Mouse (Mus musculus) CH12.LX (cell line): ENCODE results near the gene Ireb2. TPM values are rescaled to one million over a fixed set of nuclear protein-coding genes. Genes with fewer than 3 reads are reported as not detected.

Source experiments
- DNase-seq: peaks from one replicate; pipeline ENCODE4 v3.0.0-alpha.2; 2013; ENCODE audit errors: extremely low read depth
- H3K27ac ChIP-seq: 2 replicates; pipeline ENCODE4 v1.5.1; 2012; ENCODE audit warnings: low read depth, mild to moderate bottlenecking, control low read depth, moderate library complexity; ENCODE audit not compliant: insufficient read depth
- H3K27me3 ChIP-seq: replicated peaks from 2 replicates; pipeline ENCODE3; 2012; ENCODE audit warnings: inconsistent platforms
- H3K36me3 ChIP-seq, 2 experiments: replicated peaks in 1 of 2; 2 replicates each; pipeline versions ENCODE3 to v1.6.1; 2012; ENCODE audit warnings: inconsistent platforms in 1 of 2, low read length in 1 of 2, mild to moderate bottlenecking in 1 of 2, mixed read lengths in 1 of 2, moderate library complexity in 1 of 2; ENCODE audit not compliant: control insufficient read depth in 1 of 2, insufficient read depth in 1 of 2
- H3K4me1 ChIP-seq, 2 experiments: 2 replicates each; pipeline ENCODE4 v1.6.1; 2012; ENCODE audit warnings: inconsistent platforms in 1 of 2, moderate library complexity in 1 of 2; ENCODE audit not compliant: insufficient read depth in 2 of 2, control insufficient read depth in 1 of 2
- H3K4me2 ChIP-seq: 2 replicates; pipeline ENCODE4 v1.6.1; 2012; ENCODE audit warnings: low read depth, mild to moderate bottlenecking, control low read depth; ENCODE audit not compliant: poor library complexity, insufficient read depth, severe bottlenecking
- H3K4me3 ChIP-seq, 3 experiments: fragments of 150-350 bp in 1 of 3; sonication (generic) in 1 of 3; replicated peaks in 1 of 3; 2 replicates each; pipeline versions ENCODE3 to v1.5.1; 2011 to 2012; ENCODE audit warnings: low read depth in 2 of 3, low read length in 2 of 3, mild to moderate bottlenecking in 2 of 3, moderate library complexity in 2 of 3, control low read depth in 1 of 3, improper control_type of control experiment in 1 of 3, inconsistent platforms in 1 of 3, mixed read lengths in 1 of 3; ENCODE audit not compliant: poor library complexity in 1 of 3
- H3K79me2 ChIP-seq: replicated peaks from 2 replicates; pipeline ENCODE4 v1.6.1; 2012; ENCODE audit warnings: mild to moderate bottlenecking, moderate library complexity; ENCODE audit not compliant: control insufficient read depth, poor library complexity, insufficient read depth, severe bottlenecking; ENCODE audit errors: extremely low read depth
- H3K9ac ChIP-seq: 2 replicates; pipeline ENCODE4 v1.6.1; 2012; ENCODE audit warnings: low read depth, mild to moderate bottlenecking, control low read depth, moderate library complexity; ENCODE audit not compliant: insufficient read depth
- H3K9me3 ChIP-seq: replicated peaks from 2 replicates; pipeline ENCODE3; 2012; ENCODE audit warnings: low read length, inconsistent platforms, mixed read lengths
- BHLHE40 ChIP-seq: IDR thresholded peaks from 2 replicates; pipeline ENCODE4 v1.6.1; 2011; ENCODE audit warnings: mild to moderate bottlenecking, low read depth, low read length, improper control_type of control experiment
- CHD1 ChIP-seq: IDR thresholded peaks from 2 replicates; pipeline ENCODE4 v1.6.1; 2012; ENCODE audit warnings: low read depth, low read length, improper control_type of control experiment, inconsistent platforms
- CHD2 ChIP-seq: IDR thresholded peaks from 2 replicates; pipeline ENCODE4 v1.6.1; 2011; ENCODE audit warnings: low read length, improper control_type of control experiment
- E2F4 ChIP-seq: IDR thresholded peaks from 2 replicates; pipeline ENCODE4 v1.6.1; 2011; ENCODE audit warnings: low read depth, low read length, improper control_type of control experiment; ENCODE audit not compliant: insufficient replicate concordance
- EP300 ChIP-seq: IDR thresholded peaks from 2 replicates; pipeline ENCODE4 v1.6.1; 2011; ENCODE audit warnings: low read length, improper control_type of control experiment
- ETS1 ChIP-seq: conservative IDR thresholded peaks from 2 replicates; pipeline ENCODE4 v1.6.1; 2012; ENCODE audit warnings: low read depth, mild to moderate bottlenecking, inconsistent platforms, low read length, improper control_type of control experiment, moderate library complexity
- GABPA ChIP-seq: IDR thresholded peaks from 2 replicates; pipeline ENCODE4 v1.6.1; 2012; ENCODE audit warnings: low read depth, low read length, improper control_type of control experiment, inconsistent platforms; ENCODE audit not compliant: insufficient replicate concordance
- IRF4 ChIP-seq: IDR thresholded peaks from 2 replicates; pipeline ENCODE4 v1.6.1; 2014; ENCODE audit warnings: low read depth, mild to moderate bottlenecking, inconsistent platforms, low read length, improper control_type of control experiment
- KAT2A ChIP-seq: IDR thresholded peaks from 2 replicates; pipeline ENCODE4 v1.6.1; 2012; ENCODE audit warnings: low read length, improper control_type of control experiment, inconsistent platforms; ENCODE audit not compliant: insufficient replicate concordance
- MAFK ChIP-seq: IDR thresholded peaks from 2 replicates; pipeline ENCODE4 v1.6.1; 2011; ENCODE audit warnings: low read length, improper control_type of control experiment; ENCODE audit not compliant: insufficient replicate concordance
- MEF2A ChIP-seq: IDR thresholded peaks from 2 replicates; pipeline ENCODE4 v1.6.1; 2014; ENCODE audit warnings: low read depth, mild to moderate bottlenecking, inconsistent platforms, low read length, improper control_type of control experiment, borderline replicate concordance
- MYC ChIP-seq: IDR thresholded peaks from 2 replicates; pipeline ENCODE4 v1.6.1; 2011; ENCODE audit warnings: low read depth, mild to moderate bottlenecking, improper control_type of control experiment, low read length
- PAX5 ChIP-seq: IDR thresholded peaks from 2 replicates; pipeline ENCODE4 v1.6.1; 2012; ENCODE audit warnings: low read length, inconsistent platforms, mixed read lengths
- POLR2A ChIP-seq: IDR thresholded peaks from 2 replicates; pipeline ENCODE4 v1.6.1; 2011; ENCODE audit warnings: low read depth, mild to moderate bottlenecking, improper control_type of control experiment, low read length
- RAD21 ChIP-seq: IDR thresholded peaks from 2 replicates; pipeline ENCODE4 v1.6.1; 2011; ENCODE audit warnings: low read depth, mild to moderate bottlenecking, low read length, improper control_type of control experiment, moderate library complexity
- RCOR1 ChIP-seq: conservative IDR thresholded peaks from 2 replicates; pipeline ENCODE4 v1.6.1; 2012; ENCODE audit warnings: low read depth, mild to moderate bottlenecking, inconsistent platforms, low read length, improper control_type of control experiment
- SIN3A ChIP-seq: IDR thresholded peaks from 2 replicates; pipeline ENCODE4 v1.6.1; 2012; ENCODE audit warnings: low read length, improper control_type of control experiment, inconsistent platforms
- SMC3 ChIP-seq: IDR thresholded peaks from 2 replicates; pipeline ENCODE4 v1.6.1; 2011; ENCODE audit warnings: low read depth, low read length, improper control_type of control experiment
- TBP ChIP-seq: conservative IDR thresholded peaks from 2 replicates; pipeline ENCODE4 v1.6.1; 2011; ENCODE audit warnings: low read depth, low read length, improper control_type of control experiment
- TCF12 ChIP-seq: IDR thresholded peaks from 2 replicates; pipeline ENCODE4 v1.6.1; 2014; ENCODE audit warnings: low read depth, mild to moderate bottlenecking, inconsistent platforms, low read length, improper control_type of control experiment
- ZNF384 ChIP-seq: IDR thresholded peaks from 2 replicates; pipeline ENCODE4 v1.6.1; 2012; ENCODE audit warnings: low read depth, low read length, improper control_type of control experiment, inconsistent platforms
- dilution Hi-C: fragments of 300-500 bp; cut with MboI; formaldehyde crosslinking; loops from 2 replicates; pipeline ENCODE4 v1.14.3; 2020; ENCODE audit warnings: low sequenced_read_pairs; ENCODE audit not compliant: extremely low pct_unique_long_range_greater_than_20kb, extremely low pct_ligation_motif_present
- in situ Hi-C: fragments of 300-500 bp; cut with MboI; formaldehyde crosslinking; loops from 3 replicates; pipeline ENCODE4 v1.14.3; 2019; ENCODE audit warnings: low sequenced_read_pairs, low pct_ligation_motif_present, low pct_unique_long_range_greater_than_20kb, mixed read lengths
- polyA plus RNA-seq: library from polyadenylated mRNA; unstranded; fragments of >175 nt; gene quantifications from 2 replicates; pipeline ENCODE4 v1.2.1, GENCODE M21; 2012; ENCODE audit warnings: low read depth; ENCODE audit not compliant: insufficient read length
- total RNA-seq, 2 experiments: library from RNA; depleted of rRNA; stranded (reverse); fragments of 300-350 nt in 1 of 2; fragments of >200 nt in 1 of 2; gene quantifications; 2 replicates each; pipeline ENCODE4 v1.2.3; 2012 to 2014

Ireb2 gene
- total and polyA plus RNA-seq, 3 experiments = 15.0 to 39.8 (median 37.6) TPM

DNA sequence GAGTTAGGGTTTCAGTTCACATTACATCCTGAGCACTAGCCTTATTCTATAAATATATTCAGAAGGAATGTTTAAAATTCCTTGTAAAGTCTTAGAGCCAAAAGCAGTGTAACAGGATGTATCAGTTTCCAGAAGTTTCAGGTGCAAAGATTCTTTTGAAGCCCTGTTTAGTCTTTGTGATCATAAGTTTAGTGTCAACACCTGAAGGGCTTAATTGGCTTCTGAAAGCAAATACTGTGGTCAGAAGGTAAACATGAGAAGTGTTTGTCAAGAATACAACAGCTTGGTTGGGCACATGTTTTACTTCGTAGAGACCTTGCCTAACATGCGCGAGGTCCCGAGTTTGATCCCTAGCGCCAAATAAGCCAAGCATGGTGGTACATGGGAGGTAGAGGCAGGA, 55.2 kb downstream of the Ireb2 start:
- Histone ChIP-seq H3K36me3 (no peaks in the 10 kb centered on the region), H3K27ac (no peak overlapping the region), H3K9ac (no peak overlapping the region), H3K79me2 (no peaks in the 10 kb centered on the region), H3K4me1 (no peaks in the 10 kb centered on the region; a peak in 1 of 4 replicates), H3K4me3 (no peak overlapping the region)
- dilution Hi-C loops (no loop called here), in situ Hi-C loops (no loop called here)
- DNase-seq = no peak
- TF ChIP-seq SMC3 = no peak
- no peak for TF ChIP-seq ETS1
- no peak for TF ChIP-seq GABPA
- TF ChIP-seq RCOR1 = no peak
- no peak for TF ChIP-seq KAT2A
- no peak for TF ChIP-seq CHD1
- no peak for TF ChIP-seq MAFK
- no peak for TF ChIP-seq MEF2A
- no peak for TF ChIP-seq TCF12
- no peak for TF ChIP-seq POLR2A
- no peak for TF ChIP-seq TBP
- TF ChIP-seq ZNF384 = no peak
- no peak for TF ChIP-seq SIN3A
- no peak for TF ChIP-seq IRF4
- TF ChIP-seq CHD2 = no peak
- no peak for TF ChIP-seq RAD21
- no peak for TF ChIP-seq E2F4
- no peak for TF ChIP-seq BHLHE40
- TF ChIP-seq, all 38 proteins: peak for 0
- peaks cover 6% of the 10 kb centered on the region for H3K9me3 ChIP-seq
- no peaks in the 10 kb centered on the region for H3K27me3 ChIP-seq
- no peak overlapping the region for H3K4me2 ChIP-seq

GRCm38 (mm10) chr9:54919946-54920345, 56.4 kb downstream of the Ireb2 start:
- in situ Hi-C loops = no loop called here
- dilution Hi-C loops = no loop called here
- Histone ChIP-seq H3K4me1 (no peaks in the 10 kb centered on the region; a peak in 1 of 4 replicates), H3K27ac (no peak overlapping the region), H3K4me3 (no peak overlapping the region), H3K79me2 (no peaks in the 10 kb centered on the region), H3K4me2 (no peak overlapping the region), H3K27me3 (no peaks in the 10 kb centered on the region), H3K9ac (no peak overlapping the region), H3K36me3 (no peaks in the 10 kb centered on the region), H3K9me3 (peaks cover 6% of the 10 kb centered on the region)
- no peak for DNase-seq
- no peak for TF ChIP-seq E2F4
- TF ChIP-seq MAFK = no peak
- no peak for TF ChIP-seq MYC
- TF ChIP-seq ETS1 = no peak
- no peak for TF ChIP-seq TBP
- no peak for TF ChIP-seq GABPA
- no peak for TF ChIP-seq SIN3A
- no peak for TF ChIP-seq SMC3
- TF ChIP-seq EP300 = no peak
- no peak for TF ChIP-seq IRF4
- TF ChIP-seq MEF2A = no peak
- TF ChIP-seq ZNF384 = no peak
- no peak for TF ChIP-seq PAX5
